Mouse (Mus musculus) bone marrow, adult 2 months (tissue): ENCODE data around the gene Serpinb9b. TPM values are rescaled to one million over a fixed set of nuclear protein-coding genes. Genes with fewer than 3 reads are reported as not detected.
A peak's percentile ranks its signal among the peaks of the same experiment; 100 is the strongest.

ENCODE experiments used
- H3K27ac ChIP-seq: fragments of 200-500 bp; 2 replicates; pipeline ENCODE4 v1.5.1; 2012; ENCODE audit warnings: low read depth, mild to moderate bottlenecking, control low read depth, inconsistent platforms, low read length; ENCODE audit not compliant: control insufficient read depth, poor library complexity, insufficient read depth
- H3K4me1 ChIP-seq: fragments of 200-500 bp; 2 replicates; pipeline ENCODE4 v1.6.1; 2011; ENCODE audit warnings: low read length; ENCODE audit not compliant: control insufficient read depth, insufficient read depth
- H3K4me3 ChIP-seq: fragments of 200-500 bp; replicated peaks from 2 replicates; pipeline ENCODE3; 2011; ENCODE audit warnings: mild to moderate bottlenecking, low read depth, low read length, control low read depth; ENCODE audit not compliant: control insufficient read depth
- CTCF ChIP-seq: fragments of 200-500 bp; IDR thresholded peaks from 2 replicates; pipeline ENCODE4 v1.5.1; 2011; ENCODE audit warnings: low read length, control low read depth; ENCODE audit not compliant: control insufficient read depth, insufficient read depth
- POLR2A ChIP-seq: fragments of 200-500 bp; IDR thresholded peaks from 2 replicates; pipeline ENCODE4 v1.6.1; 2011; ENCODE audit warnings: low read depth, mild to moderate bottlenecking, control low read depth, low read length, borderline replicate concordance; ENCODE audit not compliant: control insufficient read depth
- WGBS: fragments of 180-500 bp; shearing (Covaris S2); methylation state at CpG from one replicate; pipeline ENCODE4 v1.1.7; 2018; 5-methylcytosine and 5-hydroxymethylcytosine counted together
- polyA plus RNA-seq: library from polyadenylated mRNA; stranded (reverse); fragments of >200 nt; gene quantifications from 2 replicates; pipeline ENCODE4 v1.2.4, GENCODE M21; 2011; ENCODE audit warnings: low replicate concordance; ENCODE audit not compliant: missing spikeins, insufficient read depth, insufficient read length

The Serpinb9b gene
- polyA plus RNA-seq, result 0.70 and 2.3 TPM in 2 replicates

DNA sequence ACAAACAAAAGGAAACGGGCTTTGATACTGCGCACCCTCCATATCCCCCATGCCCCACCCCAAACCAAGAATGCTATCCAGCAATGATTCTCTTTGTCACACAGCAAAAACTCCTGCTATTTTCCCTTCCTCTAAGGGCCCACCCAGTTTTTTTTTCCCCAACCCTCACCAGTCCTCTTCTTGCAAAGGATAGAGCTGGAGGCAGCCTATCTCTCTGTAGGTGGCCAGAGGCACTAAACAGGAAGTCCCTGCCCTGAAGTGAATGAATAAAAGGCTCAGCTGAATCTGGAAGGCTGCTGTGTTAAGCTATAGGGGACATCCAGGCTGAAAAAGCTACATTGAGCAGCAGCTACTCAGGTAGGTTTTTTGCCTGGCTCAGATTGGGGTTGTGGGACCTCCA is at the start of gene Serpinb9b:
Gene Serpinb9b, plus strand, starts transcription at position 173 of the 400 bp plus-strand sequence.
- Histone ChIP-seq H3K4me3 (no peak within 1 kb of the TSS), H3K4me1 (no peaks in the 10 kb centered on the region), H3K27ac (no peak within 1 kb of the TSS)
- TF ChIP-seq CTCF (no peak), POLR2A (no peak)
- WGBS, result 94% methylated on average over 2 of the region's 2 CpGs

DNA sequence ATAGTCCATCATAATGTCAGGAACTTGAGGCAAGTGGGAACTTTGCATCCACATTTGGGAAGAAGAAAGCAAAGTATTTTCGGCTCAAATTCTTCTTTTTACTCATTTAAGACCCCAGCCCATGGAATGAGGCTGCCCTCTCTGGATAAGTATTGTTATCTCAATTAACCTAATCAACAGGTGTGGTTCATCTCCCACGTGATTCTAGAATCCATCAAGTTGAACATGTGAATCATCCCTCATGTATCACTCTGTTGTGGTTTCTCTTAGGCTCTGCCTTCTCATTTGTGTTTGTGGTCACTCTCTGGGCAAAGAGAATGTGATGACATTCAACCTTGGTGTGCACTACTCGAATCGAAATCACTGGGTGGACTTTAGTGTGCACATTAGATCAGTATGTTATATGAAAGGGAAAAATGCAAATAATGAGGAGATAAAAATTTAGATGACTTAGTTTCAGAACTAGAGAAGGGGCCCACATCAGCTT is 44.6 kb upstream of the Serpinb9b start:
- no peaks in the 10 kb centered on the region for H3K4me1 ChIP-seq
- WGBS, result 72% methylated on average over 4 of the region's 4 CpGs
- H3K27ac ChIP-seq, result no peak overlapping the region

GRCm38 (mm10) chr13:32986256-32986655 is 41.0 kb upstream of the Serpinb9b start:
- H3K4me3 ChIP-seq, result no peak overlapping the region
- TF ChIP-seq POLR2A (no peak), CTCF (no peak)
- H3K4me1 ChIP-seq, result no peaks in the 10 kb centered on the region; the same call in 1 of the 2 replicates
- no peak overlapping the region for H3K27ac ChIP-seq

More for the DNA sequence above, 44.6 kb upstream of the Serpinb9b start:
- no peak overlapping the region for H3K4me3 ChIP-seq
- no peak for TF ChIP-seq POLR2A
- TF ChIP-seq CTCF, result no peak

GRCm38 (mm10) chr13:32993152-32993893 is 33.9 kb upstream of the Serpinb9b start:
- no peak overlapping the region for H3K4me3 ChIP-seq
- 35% methylated on average over 10 of the region's 10 CpGs for WGBS
- H3K27ac ChIP-seq, result peak overlapping the region; percentile 79
- TF ChIP-seq CTCF, result no peak
- no peak for TF ChIP-seq POLR2A
- peaks cover 1% of the 10 kb centered on the region; the same call in 1 of the 2 replicates for H3K4me1 ChIP-seq

- WGBS, result 66% methylated on average over 2 of the region's 2 CpGs
- no peak overlapping the region for H3K4me3 ChIP-seq
- H3K4me1 ChIP-seq, result peaks cover 1% of the 10 kb centered on the region; the same call in 1 of the 2 replicates
- TF ChIP-seq POLR2A (no peak), CTCF (no peak)
- H3K27ac ChIP-seq, result peak overlapping the region; percentile 79
Measured at GRCm38 (mm10) chr13:32993894-32994242, 33.3 kb upstream of the Serpinb9b start.

GRCm38 (mm10) chr13:32995051-32995450 is 32.2 kb upstream of the Serpinb9b start:
- H3K27ac ChIP-seq, result no peak overlapping the region

DNA sequence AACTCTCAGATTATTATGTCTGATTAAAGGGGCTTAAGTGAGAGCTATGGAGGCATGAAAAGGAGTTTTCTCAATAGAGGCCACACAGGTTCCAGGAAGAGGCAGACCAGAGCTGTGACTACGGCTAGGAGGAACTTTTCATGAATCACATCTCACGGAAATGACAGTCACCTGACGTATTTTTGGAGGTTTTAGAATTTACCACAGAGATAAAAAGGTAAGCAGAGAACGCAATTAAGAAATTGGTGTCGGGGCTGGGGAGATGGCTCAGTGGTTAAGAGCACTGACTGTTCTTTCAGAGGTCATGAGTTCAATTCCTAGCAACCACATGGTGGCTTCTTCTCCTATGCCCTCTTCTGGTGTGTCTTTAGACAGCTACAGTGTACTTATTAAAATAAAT is 25.9 kb upstream of the Serpinb9b start:
- WGBS, result 75% methylated on average over 5 of the region's 5 CpGs
- Histone ChIP-seq H3K27ac (no peak overlapping the region), H3K4me3 (no peak overlapping the region), H3K4me1 (peaks cover 2% of the 10 kb centered on the region)
- no peak for TF ChIP-seq CTCF
- TF ChIP-seq POLR2A, result no peak

More at GRCm38 (mm10) chr13:32995051-32995450, 32.2 kb upstream of the Serpinb9b start:
- Histone ChIP-seq H3K4me1 (peaks cover 1% of the 10 kb centered on the region; the same call in 1 of the 2 replicates), H3K4me3 (no peak overlapping the region)
- 89% methylated on average over 4 of the region's 4 CpGs for WGBS
- no peak for TF ChIP-seq CTCF
- TF ChIP-seq POLR2A, result no peak

GRCm38 (mm10) chr13:33002950-33003349 is 24.3 kb upstream of the Serpinb9b start, which contains the start of gene Serpinb9:
TSS of gene Serpinb9 (plus strand) at chr13:33003250.
- H3K4me3 ChIP-seq, result peak within 1 kb of the TSS; percentile 71
- H3K4me1 ChIP-seq, result peaks cover 2% of the 10 kb centered on the region
- 81% methylated on average over 3 of the region's 3 CpGs for WGBS
- H3K27ac ChIP-seq, result peak within 1 kb of the TSS; percentile 67; the same call in 1 of the 2 replicates
- TF ChIP-seq POLR2A (no peak), CTCF (no peak)
